Comparison of ENCODE assay signal across 11 mouse cellular contexts in genomic region chr1:179197821-179198516, GRCm38 (mm10).
DNase-seq lines count a peak whose midpoint lies in the region; ATAC-seq lines count a peak whose summit lies in the region.
"Had no signal": no experiment of that assay in that cellular context is flagged by ENCODE, and none has a peak within 500 bp of the region (broad histone marks: within the 10 kb centered on the region; RNA-seq: fewer than 3 reads in every experiment).

No protein-coding gene starts in this region.

- no peak overlapping the region for H3K9ac ChIP-seq in lung, embryonic 15.5 days
- no peak overlapping the region for H3K9ac ChIP-seq in heart, embryonic 16.5 days (ENCODE audit: low read length)
- H3K9ac ChIP-seq: liver, embryonic 15.5 days had no signal

- no peak overlapping the region for H3K4me2 ChIP-seq in lung, embryonic 15.5 days
- no peak overlapping the region for H3K4me2 ChIP-seq in heart, embryonic 16.5 days (ENCODE audit: low read depth, low read length)
- H3K4me2 ChIP-seq: liver, embryonic 15.5 days had no signal

- H3K27ac ChIP-seq in lung, embryonic 15.5 days: peak overlapping the region; percentile 53
- H3K27ac ChIP-seq in heart, embryonic 16.5 days (ENCODE audit: low read length): peak overlapping the region; percentile 11; the same call in 1 of the 2 replicates
- H3K27ac ChIP-seq in midbrain, embryonic 10.5 days (replicated peaks): no peak overlapping the region
- H3K27ac ChIP-seq: liver, embryonic 15.5 days had no signal

- no peaks in the 10 kb centered on the region for H3K27me3 ChIP-seq in lung, embryonic 15.5 days
- H3K27me3 ChIP-seq in heart, embryonic 16.5 days (ENCODE audit: control insufficient read depth, insufficient read depth, low read length): no peaks in the 10 kb centered on the region
- H3K27me3 ChIP-seq in midbrain, embryonic 10.5 days (ENCODE audit: low read depth, poor library complexity, severe bottlenecking): no peaks in the 10 kb centered on the region
- H3K27me3 ChIP-seq: liver, embryonic 15.5 days had no signal

- H3K4me3 ChIP-seq in lung, embryonic 15.5 days: no peak overlapping the region
- H3K4me3 ChIP-seq in heart, embryonic 16.5 days (ENCODE audit: low read length): no peak overlapping the region
- H3K4me3 ChIP-seq in midbrain, embryonic 10.5 days: no peak overlapping the region
- H3K4me3 ChIP-seq: liver, embryonic 15.5 days had no signal

- H3K36me3 ChIP-seq in lung, embryonic 15.5 days: no peaks in the 10 kb centered on the region
- H3K36me3 ChIP-seq in heart, embryonic 16.5 days (ENCODE audit: control insufficient read depth, insufficient read depth): no peaks in the 10 kb centered on the region
- H3K36me3 ChIP-seq in midbrain, embryonic 10.5 days: no peaks in the 10 kb centered on the region
- H3K36me3 ChIP-seq: liver, embryonic 15.5 days had no signal

- 44% methylated on average over 11 of the region's 11 CpGs for WGBS in lung, embryonic 15.5 days
- WGBS in heart, embryonic 16.5 days: 61% methylated on average over 11 of the region's 11 CpGs
- 76% methylated on average over 11 of the region's 11 CpGs for WGBS in midbrain, embryonic 10.5 days

- peaks cover 15% of the 10 kb centered on the region for H3K4me1 ChIP-seq in lung, embryonic 15.5 days
- H3K4me1 ChIP-seq in heart, embryonic 16.5 days (ENCODE audit: control insufficient read depth, insufficient read depth, low read length): peaks cover 11% of the 10 kb centered on the region
- H3K4me1 ChIP-seq in midbrain, embryonic 10.5 days: no peaks in the 10 kb centered on the region
- H3K4me1 ChIP-seq: liver, embryonic 15.5 days had no signal

- 0 out of 2 replicates have a peak, but pooled peaks have one; percentile 33 for ATAC-seq in lung, embryonic 15.5 days (ENCODE audit: borderline replicate concordance, extremely low read depth, low FRiP score, low TSS enrichment)
- peak; percentile 32; the same call in 1 of the 2 replicates for ATAC-seq in heart, embryonic 16.5 days (replicated peaks; ENCODE audit: extremely low read depth, insufficient read depth, low FRiP score)
- ATAC-seq in monocyte, adult 5-6 weeks (replicated peaks; ENCODE audit: insufficient number of reproducible peaks, low FRiP score, low TSS enrichment, poor library complexity, severe bottlenecking): no peak
- ATAC-seq: midbrain, embryonic 16.5 days had no signal

- H3K9me3 ChIP-seq in lung, embryonic 15.5 days: no peaks in the 10 kb centered on the region
- H3K9me3 ChIP-seq in heart, embryonic 16.5 days (replicated peaks; ENCODE audit: control insufficient read depth, low read length): no peaks in the 10 kb centered on the region
- H3K9me3 ChIP-seq in midbrain, embryonic 10.5 days (replicated peaks): no peaks in the 10 kb centered on the region
- H3K9me3 ChIP-seq: liver, embryonic 15.5 days had no signal

- DNase-seq in embryo, embryonic 9.5 days (ENCODE audit: extremely low spot score): peak; percentile 33
- DNase-seq in embryo, embryonic 10 days (ENCODE audit: low spot score): no peak
- no peak for DNase-seq in lung, postnatal 25 days (ENCODE audit: low spot score)
- DNase-seq in layer of hippocampus, adult 9-10 months (ENCODE audit: low spot score): no peak
- DNase-seq in midbrain, embryonic 10.5 days (ENCODE audit: low spot score): no peak
- DNase-seq: kidney, postnatal 14 days had no signal
